Mouse (Mus musculus): ENCODE measurements around the gene Ptprn2. TPM values are rescaled to one million over a fixed set of nuclear protein-coding genes. Genes with fewer than 3 reads are reported as not detected.

Ptprn2 gene
- polyA plus RNA-seq, 1 experiment from 2014 or later = 0.09 TPM

GRCm38 (mm10) chr12:117252426-117252779 is 766.9 kb downstream of the Ptprn2 start:
- Histone ChIP-seq H3K27ac (no peak overlapping the region), H3K36me3 (no peaks in the 10 kb centered on the region), H3K4me3 (no peak overlapping the region), H3K9me3 (replicated peaks) (no peaks in the 10 kb centered on the region), H3K27me3 (ENCODE audit: low read depth, poor library complexity, severe bottlenecking) (peaks cover 22% of the 10 kb centered on the region), H3K4me1 (peaks cover 48% of the 10 kb centered on the region)
- 40% methylated on average over 3 of the region's 3 CpGs for WGBS
- DNase-seq (ENCODE audit: low spot score) = no peak

- H3K4me1 ChIP-seq = peaks cover 58% of the 10 kb centered on the region
- H3K36me3 ChIP-seq = no peaks in the 10 kb centered on the region
- WGBS = 77% methylated on average over 9 of the region's 9 CpGs
- H3K4me3 ChIP-seq = no peak overlapping the region
- no peaks in the 10 kb centered on the region for H3K9me3 ChIP-seq (replicated peaks)
- no peak overlapping the region for H3K27ac ChIP-seq
- DNase-seq (ENCODE audit: low spot score) = no peak
- peaks cover 19% of the 10 kb centered on the region for H3K27me3 ChIP-seq (ENCODE audit: low read depth, poor library complexity, severe bottlenecking)
Observed at GRCm38 (mm10) chr12:117254356-117254755, 768.8 kb downstream of the Ptprn2 start.

- no peak overlapping the region for H3K4me3 ChIP-seq
- 56% methylated on average over 6 of the region's 6 CpGs for WGBS
- no peak for DNase-seq (ENCODE audit: low spot score)
- no peaks in the 10 kb centered on the region for H3K36me3 ChIP-seq
- peaks cover 52% of the 10 kb centered on the region for H3K4me1 ChIP-seq
- no peak overlapping the region for H3K27ac ChIP-seq
- H3K27me3 ChIP-seq (ENCODE audit: low read depth, poor library complexity, severe bottlenecking) = peaks cover 19% of the 10 kb centered on the region
- no peaks in the 10 kb centered on the region for H3K9me3 ChIP-seq (replicated peaks)
Observed at GRCm38 (mm10) chr12:117255325-117255724, 769.8 kb downstream of the Ptprn2 start.

- H3K27me3 ChIP-seq (ENCODE audit: low read depth, poor library complexity, severe bottlenecking) = peaks cover 19% of the 10 kb centered on the region
Observed at GRCm38 (mm10) chr12:117255776-117256342, 770.3 kb downstream of the Ptprn2 start.

GRCm38 (mm10) chr12:117256849-117257204 is 771.3 kb downstream of the Ptprn2 start:
- WGBS = 69% methylated on average over 5 of the region's 5 CpGs
- Histone ChIP-seq H3K9me3 (replicated peaks) (no peaks in the 10 kb centered on the region), H3K27me3 (ENCODE audit: low read depth, poor library complexity, severe bottlenecking) (peaks cover 19% of the 10 kb centered on the region), H3K4me1 (peaks cover 37% of the 10 kb centered on the region), H3K4me3 (no peak overlapping the region), H3K36me3 (no peaks in the 10 kb centered on the region), H3K27ac (peak overlapping the region; percentile 85)
- DNase-seq (ENCODE audit: low spot score) = no peak

More at GRCm38 (mm10) chr12:117255776-117256342, 770.3 kb downstream of the Ptprn2 start:
- no peak overlapping the region for H3K4me3 ChIP-seq
- H3K27ac ChIP-seq = no peak overlapping the region
- H3K4me1 ChIP-seq = peaks cover 47% of the 10 kb centered on the region
- WGBS = 83% methylated on average over 2 of the region's 2 CpGs
- no peaks in the 10 kb centered on the region for H3K36me3 ChIP-seq
- H3K9me3 ChIP-seq (replicated peaks) = no peaks in the 10 kb centered on the region
- DNase-seq (ENCODE audit: low spot score) = no peak

- Histone ChIP-seq H3K9me3 (replicated peaks) (no peaks in the 10 kb centered on the region), H3K4me3 (no peak overlapping the region), H3K27ac (peak overlapping the region; percentile 85), H3K4me1 (peaks cover 32% of the 10 kb centered on the region), H3K27me3 (ENCODE audit: low read depth, poor library complexity, severe bottlenecking) (peaks cover 19% of the 10 kb centered on the region), H3K36me3 (no peaks in the 10 kb centered on the region)
- DNase-seq (ENCODE audit: low spot score) = peak; percentile 67
- WGBS = 17% methylated on average over 20 of the region's 20 CpGs
Observed at GRCm38 (mm10) chr12:117257205-117257920, 771.8 kb downstream of the Ptprn2 start.

- H3K4me1 ChIP-seq = peaks cover 28% of the 10 kb centered on the region
- DNase-seq (ENCODE audit: low spot score) = no peak
- H3K9me3 ChIP-seq (replicated peaks) = no peaks in the 10 kb centered on the region
- no peaks in the 10 kb centered on the region for H3K36me3 ChIP-seq
- no peak overlapping the region for H3K4me3 ChIP-seq
- H3K27me3 ChIP-seq (ENCODE audit: low read depth, poor library complexity, severe bottlenecking) = peaks cover 19% of the 10 kb centered on the region
- 56% methylated on average over 12 of the region's 12 CpGs for WGBS
- H3K27ac ChIP-seq = peak overlapping the region; percentile 85
Observed at GRCm38 (mm10) chr12:117257921-117258497, 772.5 kb downstream of the Ptprn2 start.

- peaks cover 22% of the 10 kb centered on the region for H3K4me1 ChIP-seq
- peaks cover 8% of the 10 kb centered on the region; the same call in 1 of the 2 replicates for H3K27me3 ChIP-seq (ENCODE audit: low read depth, poor library complexity, severe bottlenecking)
- H3K4me3 ChIP-seq = no peak overlapping the region
- no peak overlapping the region for H3K27ac ChIP-seq
- 69% methylated on average over 6 of the region's 6 CpGs for WGBS
- no peaks in the 10 kb centered on the region for H3K36me3 ChIP-seq
- no peak for DNase-seq (ENCODE audit: low spot score)
- no peaks in the 10 kb centered on the region for H3K9me3 ChIP-seq (replicated peaks)
Observed at GRCm38 (mm10) chr12:117260391-117261164, 775.1 kb downstream of the Ptprn2 start.

GRCm38 (mm10) chr12:117261165-117261440 is 775.6 kb downstream of the Ptprn2 start:
- H3K36me3 ChIP-seq = no peaks in the 10 kb centered on the region
- peaks cover 8% of the 10 kb centered on the region; the same call in 1 of the 2 replicates for H3K27me3 ChIP-seq (ENCODE audit: low read depth, poor library complexity, severe bottlenecking)
- H3K27ac ChIP-seq = no peak overlapping the region
- 44% methylated on average over 3 of the region's 3 CpGs for WGBS
- peaks cover 21% of the 10 kb centered on the region for H3K4me1 ChIP-seq
- H3K4me3 ChIP-seq = no peak overlapping the region
- H3K9me3 ChIP-seq (replicated peaks) = no peaks in the 10 kb centered on the region
- DNase-seq (ENCODE audit: low spot score) = no peak

GRCm38 (mm10) chr12:117262003-117262402 is 776.5 kb downstream of the Ptprn2 start:
- WGBS = 89% methylated on average over 2 of the region's 2 CpGs
- H3K4me3 ChIP-seq = no peak overlapping the region
- H3K9me3 ChIP-seq (replicated peaks) = no peaks in the 10 kb centered on the region
- H3K36me3 ChIP-seq = no peaks in the 10 kb centered on the region
- DNase-seq (ENCODE audit: low spot score) = no peak
- H3K27ac ChIP-seq = no peak overlapping the region
- peaks cover 14% of the 10 kb centered on the region for H3K4me1 ChIP-seq
- H3K27me3 ChIP-seq (ENCODE audit: low read depth, poor library complexity, severe bottlenecking) = peaks cover 8% of the 10 kb centered on the region; the same call in 1 of the 2 replicates

- no peaks in the 10 kb centered on the region for H3K36me3 ChIP-seq
- 64% methylated on average over 2 of the region's 2 CpGs for WGBS
- H3K27me3 ChIP-seq (ENCODE audit: low read depth, poor library complexity, severe bottlenecking) = peaks cover 4% of the 10 kb centered on the region; the same call in 1 of the 2 replicates
- no peak for DNase-seq (ENCODE audit: low spot score)
- H3K4me1 ChIP-seq = 0 out of 2 replicates have a peak, but pooled peaks cover 3% of the 10 kb centered on the region
- H3K9me3 ChIP-seq (replicated peaks) = no peaks in the 10 kb centered on the region
- H3K4me3 ChIP-seq = no peak overlapping the region
- no peak overlapping the region for H3K27ac ChIP-seq
Observed at GRCm38 (mm10) chr12:117263081-117263480, 777.6 kb downstream of the Ptprn2 start.

GRCm38 (mm10) chr12:117265211-117265610 is 779.7 kb downstream of the Ptprn2 start:
- H3K27me3 ChIP-seq (ENCODE audit: low read depth, poor library complexity, severe bottlenecking) = no peaks in the 10 kb centered on the region
- DNase-seq (ENCODE audit: low spot score) = no peak
- 72% methylated on average over 1 of the region's 1 CpGs for WGBS
- H3K9me3 ChIP-seq (replicated peaks) = no peaks in the 10 kb centered on the region
- H3K4me1 ChIP-seq = no peaks in the 10 kb centered on the region
- H3K27ac ChIP-seq = no peak overlapping the region
- no peaks in the 10 kb centered on the region for H3K36me3 ChIP-seq
- H3K4me3 ChIP-seq = no peak overlapping the region
